Mouse (Mus musculus): ENCODE data around the gene Chrna10. TPM values are rescaled to one million over a fixed set of nuclear protein-coding genes. Genes with fewer than 3 reads are reported as not detected.

The Chrna10 gene
- polyA plus RNA-seq, 1 experiment = 0.07 TPM

GRCm38 (mm10) chr7:102082816-102083215 is 33.8 kb downstream of the Chrna10 start, which contains the start of gene Trpc2:
Gene Trpc2 (plus strand): TSS chr7:102083116.
- Histone ChIP-seq H3K27me3 (ENCODE audit: control insufficient read depth, insufficient read depth, low read length) (no peaks in the 10 kb centered on the region), H3K4me3 (ENCODE audit: control insufficient read depth, low read depth, low read length) (no peak within 1 kb of the TSS), H3K27ac (ENCODE audit: control insufficient read depth, insufficient read depth, low read depth, low read length) (no peak within 1 kb of the TSS), H3K36me3 (ENCODE audit: control insufficient read depth, insufficient read depth, low read length) (peaks cover 5% of the 10 kb centered on the region), H3K4me1 (ENCODE audit: control insufficient read depth, insufficient read depth, low read length) (peaks cover 2% of the 10 kb centered on the region; the same call in 1 of the 2 replicates)
- no peak for TF ChIP-seq POLR2A (IDR thresholded peaks at IDR 0.05; ENCODE audit: control insufficient read depth, low read depth, low read length)
- no peak for TF ChIP-seq CTCF (IDR thresholded peaks at IDR 0.05; ENCODE audit: control insufficient read depth, insufficient read depth, insufficient replicate concordance, low read depth, low read length)

GRCm38 (mm10) chr7:102081784-102082183 is 34.8 kb downstream of the Chrna10 start:
- H3K4me1 ChIP-seq (ENCODE audit: control insufficient read depth, insufficient read depth, low read length) = peaks cover 2% of the 10 kb centered on the region; the same call in 1 of the 2 replicates
- peaks cover 5% of the 10 kb centered on the region for H3K36me3 ChIP-seq (ENCODE audit: control insufficient read depth, insufficient read depth, low read length)
- no peak for TF ChIP-seq POLR2A (IDR thresholded peaks at IDR 0.05; ENCODE audit: control insufficient read depth, low read depth, low read length)
- TF ChIP-seq CTCF (IDR thresholded peaks at IDR 0.05; ENCODE audit: control insufficient read depth, insufficient read depth, insufficient replicate concordance, low read depth, low read length) = no peak
- H3K27ac ChIP-seq (ENCODE audit: control insufficient read depth, insufficient read depth, low read depth, low read length) = no peak overlapping the region
- H3K27me3 ChIP-seq (ENCODE audit: control insufficient read depth, insufficient read depth, low read length) = no peaks in the 10 kb centered on the region
- H3K4me3 ChIP-seq (ENCODE audit: control insufficient read depth, low read depth, low read length) = no peak overlapping the region

- no peak overlapping the region for H3K4me3 ChIP-seq (ENCODE audit: control insufficient read depth, low read depth, low read length)
- no peak overlapping the region for H3K27ac ChIP-seq (ENCODE audit: control insufficient read depth, insufficient read depth, low read depth, low read length)
- no peak for TF ChIP-seq CTCF (IDR thresholded peaks at IDR 0.05; ENCODE audit: control insufficient read depth, insufficient read depth, insufficient replicate concordance, low read depth, low read length)
- TF ChIP-seq POLR2A (IDR thresholded peaks at IDR 0.05; ENCODE audit: control insufficient read depth, low read depth, low read length) = no peak
- H3K27me3 ChIP-seq (ENCODE audit: control insufficient read depth, insufficient read depth, low read length) = no peaks in the 10 kb centered on the region
- peaks cover 5% of the 10 kb centered on the region for H3K36me3 ChIP-seq (ENCODE audit: control insufficient read depth, insufficient read depth, low read length)
- no peaks in the 10 kb centered on the region; the same call in 1 of the 2 replicates for H3K4me1 ChIP-seq (ENCODE audit: control insufficient read depth, insufficient read depth, low read length)
These were observed 36.3 kb downstream of the Chrna10 start for GRCm38 (mm10) chr7:102080311-102080710.

- Histone ChIP-seq H3K27me3 (ENCODE audit: control insufficient read depth, insufficient read depth, low read length) (no peaks in the 10 kb centered on the region), H3K36me3 (ENCODE audit: control insufficient read depth, insufficient read depth, low read length) (peaks cover 7% of the 10 kb centered on the region), H3K27ac (ENCODE audit: control insufficient read depth, insufficient read depth, low read depth, low read length) (no peak overlapping the region), H3K4me3 (ENCODE audit: control insufficient read depth, low read depth, low read length) (no peak overlapping the region), H3K4me1 (ENCODE audit: control insufficient read depth, insufficient read depth, low read length) (no peaks in the 10 kb centered on the region; the same call in 1 of the 2 replicates)
- TF ChIP-seq CTCF (IDR thresholded peaks at IDR 0.05; ENCODE audit: control insufficient read depth, insufficient read depth, insufficient replicate concordance, low read depth, low read length) = no peak
These were observed 38.1 kb downstream of the Chrna10 start for GRCm38 (mm10) chr7:102078517-102078916.

GRCm38 (mm10) chr7:102076714-102077296 is 39.8 kb downstream of the Chrna10 start:
- TF ChIP-seq POLR2A (IDR thresholded peaks at IDR 0.05; ENCODE audit: control insufficient read depth, low read depth, low read length) (no peak), CTCF (IDR thresholded peaks at IDR 0.05; ENCODE audit: control insufficient read depth, insufficient read depth, insufficient replicate concordance, low read depth, low read length) (peak; percentile 45; the same call in 1 of the 2 replicates)
- Histone ChIP-seq H3K27me3 (ENCODE audit: control insufficient read depth, insufficient read depth, low read length) (no peaks in the 10 kb centered on the region), H3K4me1 (ENCODE audit: control insufficient read depth, insufficient read depth, low read length) (no peaks in the 10 kb centered on the region; the same call in 1 of the 2 replicates), H3K27ac (ENCODE audit: control insufficient read depth, insufficient read depth, low read depth, low read length) (no peak overlapping the region), H3K36me3 (ENCODE audit: control insufficient read depth, insufficient read depth, low read length) (peaks cover 10% of the 10 kb centered on the region), H3K4me3 (ENCODE audit: control insufficient read depth, low read depth, low read length) (no peak overlapping the region)

GRCm38 (mm10) chr7:102066363-102066762 is 50.3 kb downstream of the Chrna10 start:
- Histone ChIP-seq H3K27me3 (ENCODE audit: control insufficient read depth, insufficient read depth, low read length) (no peaks in the 10 kb centered on the region), H3K4me1 (ENCODE audit: control insufficient read depth, insufficient read depth, low read length) (peaks cover 4% of the 10 kb centered on the region), H3K27ac (ENCODE audit: control insufficient read depth, insufficient read depth, low read depth, low read length) (0 out of 2 replicates have a peak overlapping the region, but pooled peaks have one; percentile 29), H3K36me3 (ENCODE audit: control insufficient read depth, insufficient read depth, low read length) (no peaks in the 10 kb centered on the region), H3K4me3 (ENCODE audit: control insufficient read depth, low read depth, low read length) (peak overlapping the region; percentile 76)
- TF ChIP-seq CTCF (IDR thresholded peaks at IDR 0.05; ENCODE audit: control insufficient read depth, insufficient read depth, insufficient replicate concordance, low read depth, low read length) (no peak), POLR2A (IDR thresholded peaks at IDR 0.05; ENCODE audit: control insufficient read depth, low read depth, low read length) (no peak)

GRCm38 (mm10) chr7:102065046-102065891 is 51.4 kb downstream of the Chrna10 start, which contains the start of the genes Rnf121, Xndc1 and Xntrpc:
Gene Rnf121 (minus strand): TSS chr7:102065469.
Gene Xndc1 (plus strand): TSS chr7:102065511.
Gene Xntrpc (plus strand): TSS chr7:102065713.
- H3K4me3 ChIP-seq (ENCODE audit: control insufficient read depth, low read depth, low read length) = peak within 1 kb of the TSS; percentile 87
- H3K36me3 ChIP-seq (ENCODE audit: control insufficient read depth, insufficient read depth, low read length) = no peaks in the 10 kb centered on the region
- peak; percentile 77 for TF ChIP-seq POLR2A (IDR thresholded peaks at IDR 0.05; ENCODE audit: control insufficient read depth, low read depth, low read length)
- no peak for TF ChIP-seq CTCF (IDR thresholded peaks at IDR 0.05; ENCODE audit: control insufficient read depth, insufficient read depth, insufficient replicate concordance, low read depth, low read length)
- peak within 1 kb of the TSS; percentile 88 for H3K27ac ChIP-seq (ENCODE audit: control insufficient read depth, insufficient read depth, low read depth, low read length)
- H3K4me1 ChIP-seq (ENCODE audit: control insufficient read depth, insufficient read depth, low read length) = peaks cover 4% of the 10 kb centered on the region
- H3K27me3 ChIP-seq (ENCODE audit: control insufficient read depth, insufficient read depth, low read length) = no peaks in the 10 kb centered on the region
